Mouse (Mus musculus): Measurements from ENCODE around the gene Ass1.

- TF ChIP-seq CTCF (IDR thresholded peaks at IDR 0.05; ENCODE audit: borderline replicate concordance, insufficient read depth, low read length) = no peak
- no peak for TF ChIP-seq POLR2A (IDR thresholded peaks at IDR 0.05; ENCODE audit: low read depth, low read length)
Measured at GRCm38 (mm10) chr2:31462051-31462450, 8.0 kb upstream of the Ass1 start.
